Mouse (Mus musculus) frontal cortex, postnatal 14 days (tissue): ENCODE data around the gene Prex1.

ENCODE experiments used
- DNase-seq, 2 experiments: peaks; one replicate each; pipeline ENCODE4 v3.0.0; 2022; ENCODE audit warnings: low spot score in 2 of 2

The Prex1 gene

DNA sequence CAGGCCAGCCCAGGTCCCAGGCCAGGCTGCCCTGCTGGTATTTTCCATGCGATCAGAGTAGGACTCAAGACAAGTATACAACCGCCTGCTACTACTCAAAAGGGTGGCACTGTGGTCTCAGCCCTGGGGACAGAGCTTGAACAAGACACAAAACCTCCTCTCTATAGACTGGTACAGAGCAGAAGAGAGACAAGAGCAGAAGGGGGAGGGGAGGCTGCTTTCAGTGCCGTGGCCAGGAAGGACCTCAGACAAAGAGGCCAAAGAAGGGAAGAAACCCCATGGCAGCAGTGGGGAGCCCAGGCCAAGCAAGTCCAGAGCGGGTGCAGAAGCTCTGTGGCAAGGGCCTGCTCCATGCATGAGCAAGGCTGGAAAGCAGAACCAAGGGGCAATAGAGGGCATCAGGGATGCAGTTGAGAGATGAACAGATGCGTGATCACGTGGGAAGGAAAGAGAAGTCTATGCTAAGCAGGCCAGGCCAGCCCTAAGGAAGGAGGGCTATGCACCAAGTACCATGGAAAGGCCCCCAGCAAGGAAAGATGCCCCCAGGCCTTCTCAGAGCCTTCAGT lies 51.0 kb downstream of the Prex1 start:
- DNase-seq, result peak in 1 of 2 experiments; percentile 54

DNA sequence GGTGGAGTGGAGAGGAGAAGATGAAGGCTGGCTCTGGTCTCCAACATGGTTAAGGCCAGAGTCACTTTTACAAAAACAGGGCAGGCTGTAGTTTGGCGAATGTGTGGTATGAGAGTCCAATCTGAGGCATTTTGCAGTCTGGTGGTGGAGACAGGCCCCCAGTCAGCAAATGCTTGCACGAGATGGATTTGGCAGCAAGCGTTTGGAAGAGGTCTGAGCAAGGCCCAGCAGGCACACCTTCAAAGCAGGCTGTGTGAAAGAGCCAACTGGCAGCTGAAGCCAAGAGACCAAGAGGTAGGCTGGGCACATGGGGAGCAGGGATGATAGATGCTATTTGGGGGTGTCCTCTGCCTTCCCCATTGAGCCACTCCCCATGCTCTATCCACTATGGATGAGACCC lies 51.7 kb downstream of the Prex1 start:
- DNase-seq, result no peak

DNA sequence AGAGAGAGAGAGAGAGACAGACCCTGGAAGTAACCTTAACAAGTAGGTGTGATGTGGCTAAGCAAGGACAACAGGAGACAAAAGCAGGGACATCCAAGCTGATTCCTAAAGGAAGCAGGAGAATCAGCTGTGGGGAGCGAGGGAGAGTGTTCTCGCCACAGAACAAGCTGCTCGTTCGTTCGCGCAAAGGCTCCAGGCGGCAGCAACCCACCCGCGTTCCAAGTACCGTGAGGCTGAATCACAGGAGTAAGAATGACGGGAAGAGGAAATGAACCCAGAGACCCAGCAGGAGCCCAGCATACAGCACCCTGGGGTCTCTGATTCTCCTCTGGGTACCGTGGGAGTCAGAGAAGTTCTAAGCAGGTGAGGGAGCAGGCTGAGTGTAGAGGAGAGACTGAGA lies 52.1 kb downstream of the Prex1 start:
- DNase-seq, result no peak

DNA sequence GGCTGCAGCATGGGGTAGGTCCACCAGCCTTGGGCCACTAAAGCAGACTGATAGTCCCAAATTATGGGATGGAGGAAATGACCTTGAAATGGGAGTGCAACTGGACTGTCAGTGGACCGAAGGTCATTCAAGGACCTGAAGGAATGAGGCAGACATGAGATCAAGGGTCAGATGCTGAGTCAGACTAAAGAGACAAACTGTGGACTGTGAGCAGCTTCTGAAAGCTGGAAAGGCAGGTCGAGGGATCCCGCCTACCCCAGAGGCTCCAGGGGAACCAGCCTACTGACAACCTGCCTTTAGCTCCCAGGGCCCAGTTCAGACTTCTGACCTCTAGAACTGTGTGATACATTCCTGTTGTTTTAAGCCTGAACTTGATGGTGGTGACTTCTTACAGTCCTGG lies 55.3 kb downstream of the Prex1 start:
- no peak for DNase-seq

DNA sequence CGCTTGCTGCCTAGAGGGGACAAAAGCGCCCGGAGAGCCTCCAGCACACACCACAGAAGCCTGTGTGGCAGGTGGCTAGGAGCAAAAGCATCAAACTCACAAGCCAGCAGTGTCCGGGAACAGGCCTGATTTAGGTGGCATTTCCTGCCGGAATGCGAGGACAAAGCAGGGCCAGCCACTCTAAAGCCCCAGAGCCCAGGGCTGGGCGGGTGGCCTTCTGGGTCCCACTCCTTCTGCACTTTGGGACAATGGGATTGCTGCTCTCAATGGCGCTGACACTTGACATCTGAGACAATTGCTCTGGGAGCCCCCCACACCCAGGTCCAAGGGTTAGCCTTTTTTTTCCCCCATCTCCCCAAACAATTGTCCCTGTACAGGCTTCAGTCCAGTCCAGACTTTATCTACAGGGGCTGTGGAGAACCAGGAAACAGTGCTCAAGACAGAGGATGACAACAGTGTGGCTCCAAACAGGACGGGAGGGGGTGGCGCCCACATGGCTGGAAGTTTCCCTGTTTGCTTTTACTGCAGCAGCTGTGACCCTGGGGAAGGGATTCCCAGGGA lies 56.1 kb downstream of the Prex1 start:
- no peak for DNase-seq

DNA sequence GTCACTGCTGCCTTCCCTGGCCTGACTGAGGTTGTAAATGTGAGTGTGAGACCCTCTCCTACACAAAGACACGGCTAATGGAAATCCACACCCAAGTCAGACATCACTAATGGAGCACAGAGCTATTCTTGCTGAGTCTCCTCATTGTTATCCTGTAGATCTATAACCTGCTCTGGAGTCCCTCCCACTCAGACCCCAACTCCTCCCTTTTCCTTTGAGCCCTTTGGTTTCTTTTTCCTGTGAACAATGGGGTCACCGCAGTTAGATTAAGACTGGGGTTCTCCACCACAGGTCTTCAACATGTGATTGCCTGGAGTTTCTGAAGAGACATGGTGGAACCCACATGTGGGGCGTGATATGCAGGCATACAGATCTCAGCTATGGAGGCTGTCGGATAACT lies 57.0 kb downstream of the Prex1 start:
- no peak for DNase-seq

DNA sequence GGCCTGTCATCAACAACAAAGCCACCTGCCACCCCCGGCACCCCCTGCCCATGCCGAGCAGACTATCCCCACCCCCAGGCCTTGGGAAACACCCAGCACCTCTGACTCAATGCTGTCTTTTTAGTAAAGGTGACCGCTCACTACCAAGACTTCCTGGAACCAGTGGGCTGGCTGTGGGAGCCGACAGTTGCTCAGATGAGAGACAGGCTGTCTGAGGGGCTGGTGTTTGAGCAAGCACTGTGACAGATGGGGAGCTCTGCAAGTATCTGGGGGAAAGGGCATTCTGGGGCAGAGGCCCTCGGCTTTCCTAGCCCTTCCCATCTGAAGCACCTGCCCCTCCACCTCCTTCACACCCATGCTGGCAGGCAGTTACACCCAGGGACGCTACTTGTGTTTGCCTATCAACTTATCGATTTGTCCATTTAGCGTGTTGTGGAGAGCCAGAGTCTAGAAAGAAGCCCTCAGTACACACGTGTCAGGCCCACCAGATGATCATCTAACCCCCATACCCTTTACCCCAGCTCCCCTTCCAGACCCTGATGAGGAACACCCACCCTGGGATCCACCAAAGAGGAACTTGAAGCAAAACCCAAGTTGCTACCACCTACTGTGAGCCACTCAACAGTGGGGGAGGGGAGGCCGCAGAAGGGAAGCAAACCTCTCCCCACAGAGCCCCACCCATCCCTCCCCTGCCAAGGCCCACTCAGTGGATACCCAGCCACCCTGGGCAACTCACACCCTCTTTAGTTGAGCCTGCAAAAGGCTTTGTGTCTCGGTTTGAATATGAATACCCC lies 57.7 kb downstream of the Prex1 start:
- DNase-seq, result no peak

DNA sequence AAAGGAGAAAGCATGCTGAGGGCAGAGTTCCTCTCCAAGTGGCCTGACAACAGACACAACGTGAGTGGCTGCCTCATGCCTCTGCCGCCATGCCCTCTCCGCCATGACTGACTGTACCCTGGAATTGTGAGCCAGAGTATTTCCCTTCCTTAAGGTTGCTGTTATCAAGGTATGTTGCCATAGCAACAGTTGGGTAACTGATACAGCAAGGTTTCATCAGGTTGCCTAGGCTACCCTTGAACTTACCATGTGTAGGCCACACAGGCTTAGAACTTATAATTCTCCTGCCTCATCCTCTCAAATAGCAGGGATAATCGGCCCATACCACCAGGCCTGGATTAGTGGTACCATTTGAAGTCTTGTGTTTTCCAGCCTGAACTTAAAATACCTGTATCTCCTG lies 58.3 kb downstream of the Prex1 start:
- DNase-seq, result no peak

DNA sequence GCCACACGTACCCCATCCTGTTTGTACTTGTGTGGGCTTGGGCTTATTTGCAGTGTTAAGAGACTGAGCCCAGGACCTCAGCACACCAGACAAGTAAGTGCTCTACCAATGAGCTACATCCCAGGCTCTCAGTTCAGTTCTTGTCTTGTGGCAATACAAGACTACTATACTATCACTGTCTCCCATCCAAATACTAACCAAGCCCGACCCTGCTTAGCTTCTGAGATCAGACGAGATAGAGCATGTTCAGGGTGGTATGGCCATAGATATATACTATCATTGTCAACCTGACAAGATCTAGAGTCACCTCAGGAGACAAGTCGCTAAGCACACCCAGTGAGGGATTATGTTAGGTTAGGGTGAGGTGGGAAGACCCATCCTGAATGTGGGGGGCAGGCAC lies 58.8 kb downstream of the Prex1 start:
- no peak for DNase-seq

DNA sequence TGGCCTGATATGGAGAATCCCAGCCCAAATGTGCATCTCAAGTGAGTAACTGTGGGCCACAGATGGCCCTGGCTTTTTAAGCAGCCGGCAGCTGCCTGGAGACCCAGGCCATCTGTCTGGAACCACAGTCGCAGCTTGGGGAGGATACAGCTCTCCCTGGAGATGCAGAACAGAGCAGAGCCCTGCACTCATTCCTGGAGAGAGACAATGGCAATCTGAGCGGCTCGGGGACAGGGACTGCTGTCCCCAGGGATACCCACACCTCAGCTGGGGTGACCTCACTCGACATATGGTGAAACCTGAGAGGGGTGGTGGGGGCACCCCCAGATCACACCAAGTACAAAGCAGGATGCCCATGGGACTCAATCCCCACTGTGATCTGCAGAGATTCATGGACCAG lies 60.1 kb downstream of the Prex1 start:
- no peak for DNase-seq

DNA sequence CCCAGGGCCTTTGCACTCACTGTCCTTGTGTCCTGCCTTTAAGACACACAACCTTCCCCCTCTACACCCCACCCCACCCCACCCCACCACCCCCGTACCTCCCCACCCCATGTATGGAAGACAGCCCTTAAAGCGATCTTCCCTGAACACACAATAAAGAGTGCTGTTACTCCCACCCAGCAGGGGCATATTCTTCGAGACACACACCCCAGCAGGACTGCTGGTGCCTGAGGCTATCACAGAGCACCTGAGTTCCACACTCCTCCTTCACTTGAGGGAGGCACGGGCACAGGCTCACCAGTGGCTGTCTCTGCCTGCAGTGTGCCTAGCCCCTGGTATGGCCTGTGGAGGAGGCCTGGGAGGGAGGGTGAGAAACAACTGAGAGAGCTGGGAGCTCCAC lies 61.0 kb downstream of the Prex1 start:
- no peak for DNase-seq

DNA sequence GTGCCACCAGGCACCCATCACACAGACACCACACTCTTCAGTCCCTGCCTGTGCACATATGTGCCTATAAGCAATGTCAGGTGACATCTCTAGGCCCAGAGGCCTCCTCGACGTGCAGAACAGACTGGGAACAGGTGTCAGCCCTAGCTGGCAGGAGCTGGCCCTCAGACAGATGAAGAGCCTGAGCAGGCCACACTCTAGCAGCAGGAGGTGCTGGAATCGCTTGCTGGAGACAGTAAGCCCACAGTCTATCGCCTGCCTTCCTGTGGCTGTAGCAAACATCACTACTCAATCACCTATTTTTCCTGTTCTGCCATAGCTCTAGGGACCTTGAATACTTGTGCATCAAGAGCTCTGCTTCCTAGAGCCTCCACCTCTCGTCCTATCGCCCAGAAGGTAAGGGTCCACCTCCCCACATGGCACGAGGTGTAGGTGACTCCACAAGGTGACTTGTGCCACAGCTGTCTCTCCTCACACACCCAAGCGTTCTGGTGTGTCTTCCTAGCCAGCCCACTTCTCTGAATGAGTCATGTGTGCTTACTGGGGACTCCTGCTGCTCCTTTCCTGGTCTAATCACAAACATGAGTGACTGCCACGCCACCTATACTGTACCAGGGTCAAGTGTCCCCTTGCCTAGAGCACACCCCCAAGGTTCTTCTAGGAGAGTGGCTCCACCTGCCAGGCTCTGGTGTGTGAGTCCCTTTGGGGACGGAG lies 62.2 kb downstream of the Prex1 start:
- DNase-seq, result no peak

DNA sequence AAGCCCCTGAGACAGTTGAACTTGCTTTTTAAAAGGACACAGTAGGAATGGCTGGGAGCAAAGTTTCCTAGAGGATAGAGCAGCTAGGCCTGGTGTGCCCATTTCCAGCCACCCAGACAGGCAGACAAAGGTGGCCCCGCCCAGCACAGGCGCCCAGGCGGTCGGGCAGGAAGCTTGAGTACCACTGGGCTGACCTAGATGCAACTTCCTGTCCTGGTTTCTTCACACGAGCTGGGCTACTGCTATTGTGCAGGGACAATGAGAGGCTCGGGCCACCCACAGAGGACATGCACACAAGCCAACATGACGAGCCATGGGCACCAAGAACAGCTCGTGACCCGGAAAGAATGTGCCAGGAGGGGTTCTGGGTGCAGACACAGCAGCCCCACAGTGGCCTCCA lies 63.2 kb downstream of the Prex1 start:
- DNase-seq, result no peak

DNA sequence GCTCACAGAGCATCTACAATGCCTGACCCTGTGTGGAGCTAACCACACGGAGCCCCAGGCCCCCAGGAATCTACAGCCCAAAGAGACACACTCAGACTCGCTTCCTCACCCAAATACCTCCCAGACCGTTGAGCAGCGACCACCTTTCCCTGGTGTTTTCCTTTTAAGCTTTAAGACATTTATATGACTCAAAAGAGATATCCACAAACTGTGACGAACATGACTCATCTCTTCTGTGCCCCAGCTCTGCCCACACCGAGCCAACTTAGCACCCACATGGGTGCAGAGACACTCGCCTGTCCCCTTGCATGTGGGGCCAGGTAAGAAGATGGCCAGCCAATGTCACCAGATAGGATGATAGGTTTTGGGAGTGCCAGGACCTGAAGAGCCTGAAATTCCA lies 66.4 kb downstream of the Prex1 start:
- no peak for DNase-seq

DNA sequence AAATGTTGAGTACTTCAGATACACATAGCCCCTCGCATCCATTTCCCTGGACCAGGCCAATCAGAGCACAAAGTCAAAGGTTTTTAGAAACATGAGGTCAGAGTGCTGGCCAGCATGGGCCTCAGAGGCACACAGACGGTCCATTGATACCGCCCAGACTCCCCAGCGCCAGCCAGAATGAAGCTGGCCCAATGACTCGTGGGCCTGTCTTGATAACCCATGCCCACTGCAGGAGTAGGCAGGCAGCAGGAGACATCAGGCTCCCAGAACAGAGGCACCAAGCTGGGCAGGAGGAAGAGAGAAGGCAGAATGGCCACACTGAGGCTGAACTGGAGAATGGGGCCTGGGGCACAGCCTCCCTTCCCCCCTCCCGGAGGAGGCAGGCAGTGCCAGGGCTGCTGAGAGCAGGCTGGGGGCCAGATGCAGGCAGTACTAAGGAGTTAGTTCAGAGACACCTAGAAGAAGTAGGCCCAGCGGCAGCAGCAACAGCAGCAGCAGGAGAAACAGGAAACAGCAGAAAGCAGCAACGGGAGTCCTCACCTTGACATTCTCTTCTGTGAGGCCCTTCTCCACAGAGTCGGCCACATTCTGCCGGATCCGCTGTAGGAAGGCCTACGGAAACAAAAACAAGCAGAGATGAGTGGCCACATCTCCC lies 67.1 kb downstream of the Prex1 start:
- no peak for DNase-seq

DNA sequence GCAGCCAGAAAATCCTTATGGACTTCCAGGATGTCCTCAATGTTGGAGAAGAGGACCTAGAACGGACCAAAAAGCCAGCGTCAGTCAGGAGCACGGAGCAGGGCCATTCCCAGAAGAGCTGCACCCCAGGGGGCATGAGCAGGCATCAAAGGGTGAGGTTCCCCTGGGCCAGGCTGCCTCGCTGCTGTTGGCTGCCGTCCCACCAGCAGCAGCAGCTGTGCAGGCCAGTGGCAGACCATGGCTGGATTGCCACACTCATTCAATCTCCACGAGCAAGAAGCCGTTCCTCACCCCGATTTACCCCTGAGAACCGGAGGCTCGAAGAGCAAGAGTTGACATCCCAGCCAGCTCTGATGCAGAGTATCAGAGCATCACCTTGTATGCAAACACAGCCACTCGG lies 68.8 kb downstream of the Prex1 start:
- no peak for DNase-seq

DNA sequence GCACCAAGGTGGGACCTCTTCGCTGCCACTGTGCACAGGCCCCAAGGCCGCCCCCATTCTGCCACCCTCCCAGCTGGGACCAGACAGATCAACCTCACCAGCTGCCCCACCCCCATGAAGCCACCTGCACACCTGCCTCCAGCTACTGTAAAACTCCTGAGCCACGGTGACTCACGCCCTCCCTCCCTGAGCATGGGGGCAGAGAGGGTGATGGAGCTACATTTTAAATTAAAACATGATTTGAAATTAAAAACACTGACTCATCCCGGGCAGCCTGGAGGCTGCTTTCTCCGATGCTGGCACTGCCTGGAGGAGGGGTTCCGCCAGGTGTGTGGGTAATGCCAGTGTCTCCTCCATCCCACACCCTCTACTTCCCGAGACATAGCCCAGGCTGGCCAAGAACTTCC lies 71.0 kb downstream of the Prex1 start:
- DNase-seq, result no peak

DNA sequence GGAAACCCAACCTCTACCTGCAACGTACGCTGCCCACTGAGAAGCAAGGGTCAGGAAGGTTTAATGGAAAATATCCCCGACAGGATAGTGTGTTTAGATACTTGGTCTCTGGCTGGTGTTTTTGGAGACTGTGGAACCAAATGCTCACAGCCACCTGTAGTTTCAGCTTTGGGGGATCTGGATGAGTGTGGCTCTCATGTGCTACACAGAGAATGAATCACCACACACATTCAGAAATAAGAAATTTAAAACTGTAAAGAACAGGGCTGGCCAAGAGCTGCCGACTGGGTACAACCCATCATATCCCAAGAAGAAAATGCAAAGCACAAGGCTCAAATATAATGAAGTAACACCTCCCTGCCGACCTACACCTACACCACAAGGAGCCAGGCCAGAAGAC lies 73.9 kb downstream of the Prex1 start:
- DNase-seq, result no peak

DNA sequence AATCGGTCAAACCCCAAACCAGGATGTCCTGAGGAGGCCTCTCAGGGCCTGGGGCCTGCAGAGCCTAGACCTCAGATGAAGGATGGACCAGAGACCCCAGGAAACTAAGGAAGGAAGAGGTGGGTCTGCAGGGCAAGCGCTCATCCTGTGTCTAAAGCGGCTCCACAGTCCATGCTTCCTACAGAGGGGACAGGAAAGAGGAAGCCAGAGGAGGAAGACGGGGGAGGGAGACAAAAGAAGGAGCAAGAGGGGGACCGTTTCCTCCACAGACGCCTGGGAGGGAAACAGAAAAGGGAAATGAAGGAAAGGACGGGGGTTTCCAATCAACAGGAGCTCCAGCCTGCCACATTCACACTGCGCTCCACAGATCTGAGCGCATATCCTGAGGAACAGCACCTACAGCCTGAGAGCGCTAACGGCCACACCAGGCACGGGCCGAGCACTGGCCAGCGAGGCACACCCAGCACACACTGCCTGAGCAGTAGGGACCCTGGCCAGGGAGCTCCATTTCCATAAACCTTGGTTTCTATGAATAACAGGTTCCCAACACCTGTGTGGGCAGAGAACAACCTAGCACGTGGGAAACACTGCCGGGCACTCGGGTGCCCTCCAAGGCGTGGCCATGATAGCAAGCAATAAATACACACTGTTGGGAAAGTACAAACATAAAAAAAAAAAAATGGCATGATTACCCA lies 74.5 kb downstream of the Prex1 start:
- no peak for DNase-seq

DNA sequence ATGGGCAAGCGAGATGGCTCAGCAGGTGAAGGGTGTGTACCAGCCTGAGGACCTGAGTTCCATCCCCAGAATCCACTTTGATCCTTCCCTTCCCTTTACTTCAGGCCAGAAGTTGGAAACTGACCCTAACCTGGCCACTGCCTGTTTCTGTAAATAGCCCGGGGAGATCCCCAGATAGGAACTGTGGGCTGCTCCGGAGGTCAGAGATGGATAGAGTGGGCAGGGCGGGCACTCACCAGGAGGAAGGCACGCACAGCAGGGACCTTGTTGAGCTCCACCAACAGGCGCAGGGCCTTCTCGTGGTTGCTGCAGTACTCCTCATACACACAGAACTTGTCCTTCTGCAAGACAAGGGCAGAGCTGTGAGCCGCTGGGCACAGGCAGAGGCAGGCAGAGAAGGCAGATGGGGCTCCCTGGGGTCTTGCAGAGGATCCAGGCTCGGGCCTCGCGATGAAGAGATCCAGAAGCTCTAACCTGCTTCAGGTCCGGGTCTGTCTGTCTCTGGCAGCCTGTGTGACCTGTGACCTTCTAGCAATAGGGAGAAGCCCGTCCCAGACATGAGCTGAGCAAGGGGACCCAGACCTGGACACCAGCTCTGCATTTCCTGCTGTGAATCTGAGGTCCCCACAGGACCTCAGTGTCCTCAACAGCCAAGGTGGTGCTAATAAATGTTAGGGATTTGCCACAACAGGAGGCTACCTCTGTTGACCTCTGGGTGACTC lies 75.4 kb downstream of the Prex1 start:
- DNase-seq, result no peak

DNA sequence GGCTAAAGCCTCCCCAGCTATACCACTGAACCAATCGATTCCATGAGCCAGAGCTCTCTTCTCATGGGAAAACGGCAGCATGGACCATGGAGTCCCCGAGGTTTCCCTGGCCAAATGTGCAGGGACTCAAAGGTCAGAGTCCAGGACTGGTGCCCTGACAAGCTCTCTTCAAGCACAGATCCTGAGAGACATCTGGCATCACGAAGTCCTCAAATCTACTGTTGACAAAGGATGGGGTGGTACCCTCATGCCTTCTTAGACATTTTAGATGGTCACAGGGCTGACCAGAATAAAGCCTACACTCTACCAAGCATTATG lies 76.0 kb downstream of the Prex1 start:
- DNase-seq, result no peak
